In genomic region chr4:141618565-141619243, GRCm38 (mm10) we compare ENCODE assay signal across 8 mouse cellular contexts. TPM values are rescaled to one million over a fixed set of nuclear protein-coding genes. Genes with fewer than 3 reads are reported as not detected.
DNase-seq lines count a peak whose midpoint lies in the region; ATAC-seq and TF ChIP-seq lines count a peak whose summit lies in the region.

Tmem82 (minus strand) TSS chr4:141618633.

- peak; percentile 57 for DNase-seq in urinary bladder, postnatal 14 days (ENCODE audit: low spot score)
- no peak for DNase-seq in urinary bladder, adult 18-20 months (ENCODE audit: low spot score in 2 of 2)
- DNase-seq in c-Kit-positive CD71-positive TER-119-positive erythroid progenitor cells, embryonic 14.5 days (ENCODE audit: low spot score): peak; percentile 49
- DNase-seq in forebrain, postnatal 0 days: peak; percentile 50
- DNase-seq in induced T-regulatory cell, adult 2 months (ENCODE audit: low read depth): peak; percentile 78
- peak; percentile 69 for DNase-seq in liver, postnatal 0 days
- no peak for DNase-seq in ovary, adult 18-20 months (ENCODE audit: low spot score)

- H3K27ac ChIP-seq in forebrain, postnatal 0 days (ENCODE audit: low read depth, low read length): no peak within 1 kb of the TSS
- peak within 1 kb of the TSS; percentile 84 for H3K27ac ChIP-seq in liver, postnatal 0 days (ENCODE audit: low read depth)
- no peak within 1 kb of the TSS for H3K27ac ChIP-seq in neural tube, embryonic 12.5 days

- H3K9ac ChIP-seq in forebrain, postnatal 0 days: no peak within 1 kb of the TSS
- peak within 1 kb of the TSS; percentile 76 for H3K9ac ChIP-seq in liver, postnatal 0 days (replicated peaks)
- H3K9ac ChIP-seq in neural tube, embryonic 12.5 days: 0 out of 2 replicates have a peak within 1 kb of the TSS, but pooled peaks have one; percentile 26

- 26% methylated on average over 19 of the region's 20 CpGs for WGBS in forebrain, postnatal 0 days
- WGBS in liver, postnatal 0 days (ENCODE audit: insufficient replicate concordance): 20% methylated on average over 19 of the region's 20 CpGs
- 27% methylated on average over 20 of the region's 20 CpGs for WGBS in neural tube, embryonic 12.5 days

- H3K36me3 ChIP-seq in forebrain, postnatal 0 days (ENCODE audit: insufficient read depth): no peaks in the 10 kb centered on the region
- H3K36me3 ChIP-seq in liver, postnatal 0 days (replicated peaks; ENCODE audit: insufficient read depth, low read length): no peaks in the 10 kb centered on the region; the same call in 1 of the 2 replicates
- H3K36me3 ChIP-seq in neural tube, embryonic 12.5 days: no peaks in the 10 kb centered on the region

- H3K27me3 ChIP-seq in forebrain, postnatal 0 days (ENCODE audit: insufficient read depth, low read length): no peaks in the 10 kb centered on the region
- H3K27me3 ChIP-seq in liver, postnatal 0 days (ENCODE audit: insufficient read depth, low read length): no peaks in the 10 kb centered on the region
- 0 out of 2 replicates have a peak, but pooled peaks cover 4% of the 10 kb centered on the region for H3K27me3 ChIP-seq in neural tube, embryonic 12.5 days (replicated peaks)

- peak; percentile 30; the same call in 1 of the 2 replicates for ATAC-seq in forebrain, postnatal 0 days
- ATAC-seq in liver, postnatal 0 days: peak; percentile 13; the same call in 1 of the 2 replicates
- ATAC-seq in neural tube, embryonic 12.5 days (ENCODE audit: low FRiP score, low read depth): peak; percentile 31; the same call in 1 of the 2 replicates

- H3K4me3 ChIP-seq in forebrain, postnatal 0 days (ENCODE audit: low read depth, low read length): no peak within 1 kb of the TSS
- H3K4me3 ChIP-seq in liver, postnatal 0 days (ENCODE audit: low read depth, low read length): peak within 1 kb of the TSS; percentile 59
- H3K4me3 ChIP-seq in neural tube, embryonic 12.5 days: peak within 1 kb of the TSS; percentile 15; the same call in 1 of the 2 replicates

- TF ChIP-seq EP300 in liver, postnatal 0 days (IDR thresholded peaks at IDR 0.05; ENCODE audit: low read depth): no peak

- peak; percentile 67 for TF ChIP-seq CTCF in forebrain, postnatal 0 days (IDR thresholded peaks at IDR 0.05; ENCODE audit: low read depth)
- peak; percentile 80 for TF ChIP-seq CTCF in liver, postnatal 0 days (IDR thresholded peaks at IDR 0.05; ENCODE audit: low read depth)

- no peaks in the 10 kb centered on the region for H3K9me3 ChIP-seq in forebrain, postnatal 0 days (ENCODE audit: low read length)
- no peaks in the 10 kb centered on the region for H3K9me3 ChIP-seq in liver, postnatal 0 days (ENCODE audit: low read length)
- no peaks in the 10 kb centered on the region for H3K9me3 ChIP-seq in neural tube, embryonic 12.5 days

- no peaks in the 10 kb centered on the region for H3K4me1 ChIP-seq in forebrain, postnatal 0 days (ENCODE audit: insufficient read depth)
- peaks cover 21% of the 10 kb centered on the region for H3K4me1 ChIP-seq in liver, postnatal 0 days (ENCODE audit: insufficient read depth)
- H3K4me1 ChIP-seq in neural tube, embryonic 12.5 days: peaks cover 17% of the 10 kb centered on the region

- H3K4me2 ChIP-seq in forebrain, postnatal 0 days (ENCODE audit: low read depth): peak within 1 kb of the TSS; percentile 23
- peak within 1 kb of the TSS; percentile 74 for H3K4me2 ChIP-seq in liver, postnatal 0 days (ENCODE audit: low read depth, low read length)
- peak within 1 kb of the TSS; percentile 55 for H3K4me2 ChIP-seq in neural tube, embryonic 12.5 days (replicated peaks)

RNA-seq across cellular contexts. Expression of gene Tmem82, which starts in this region (rescaled TPM):
- 0.33 and 0.54 TPM in 2 replicates for total RNA-seq in forebrain, postnatal 0 days (2014; rRNA removed)
- polyA plus RNA-seq in forebrain, postnatal 0 days (2015; fragmentation: Nextera tagmentation; extraction: Ambion mirVana): 0.21 and 0.24 TPM in 2 replicates
- polyA plus RNA-seq in liver, postnatal 0 days (2015; fragmentation: Nextera tagmentation; extraction: Ambion mirVana): 17.3 and 17.8 TPM in 2 replicates
- 0.26 and 0.43 TPM in 2 replicates for polyA plus RNA-seq in neural tube, embryonic 12.5 days (2016; fragmentation: Nextera tagmentation; extraction: Ambion mirVana)

Comparison
In these comparisons a context has a peak if more than half of its experiments do, and no peak if none do; other contexts are left out.
1. RNA of gene Tmem82 (polyA plus RNA-seq): 17.3 to 17.8 TPM in liver, postnatal 0 days; 0.26 to 0.43 TPM in neural tube, embryonic 12.5 days and 0.21 to 0.24 TPM in forebrain, postnatal 0 days; every median in the first group is over 10 times any median in the second.
2. DNase-seq: peak in urinary bladder, postnatal 14 days (single experiment), c-Kit-positive CD71-positive TER-119-positive erythroid progenitor cells, embryonic 14.5 days (single experiment), induced T-regulatory cell, adult 2 months (single experiment) and liver, postnatal 0 days (single experiment); none in urinary bladder, adult 18-20 months (0 of 2) and ovary, adult 18-20 months (single experiment).
3. Peak in DNase-seq, ATAC-seq and H3K4me2 ChIP-seq in forebrain, postnatal 0 days; RNA of the gene not detected or under 1 TPM.
4. Peak in ATAC-seq, H3K4me3 ChIP-seq, H3K9ac ChIP-seq and H3K4me2 ChIP-seq in neural tube, embryonic 12.5 days; RNA of the gene not detected or under 1 TPM.
5. H3K4me2 ChIP-seq: peak in every context shown above with its lines; median percentile 74 in liver, postnatal 0 days; 55 in neural tube, embryonic 12.5 days; 23 in forebrain, postnatal 0 days.
6. Peak in every context shown above with its lines, with median percentiles within 50 percentile points of each other: ATAC-seq.